Mouse (Mus musculus): ENCODE measurements around the gene Thsd7b. TPM values are rescaled to one million over a fixed set of nuclear protein-coding genes. Genes with fewer than 3 reads are reported as not detected.

Thsd7b gene
- polyA plus RNA-seq, 1 experiment from 2014 or later = 0.82 TPM

GRCm38 (mm10) chr1:129579955-129580354, 306.9 kb downstream of the Thsd7b start:
- Histone ChIP-seq H3K9me3 (ENCODE audit: control insufficient read depth, low read length) (no peaks in the 10 kb centered on the region), H3K27ac (ENCODE audit: low read depth, low read length) (no peak overlapping the region), H3K4me1 (replicated peaks; ENCODE audit: control insufficient read depth, insufficient read depth, low read length) (no peaks in the 10 kb centered on the region), H3K9ac (ENCODE audit: low read depth, low read length) (no peak overlapping the region), H3K4me3 (ENCODE audit: low read depth, low read length) (no peak overlapping the region), H3K27me3 (replicated peaks; ENCODE audit: control insufficient read depth, insufficient read depth, low read length) (no peaks in the 10 kb centered on the region), H3K4me2 (no peak overlapping the region), H3K36me3 (ENCODE audit: control insufficient read depth, insufficient read depth, low read length) (no peaks in the 10 kb centered on the region)
- WGBS = 79% methylated on average over 4 of the region's 4 CpGs
- ATAC-seq (replicated peaks; ENCODE audit: low FRiP score) (no peak), DNase-seq (ENCODE audit: low spot score) (no peak)

- Histone ChIP-seq H3K27me3 (replicated peaks; ENCODE audit: control insufficient read depth, insufficient read depth, low read length) (no peaks in the 10 kb centered on the region), H3K9me3 (ENCODE audit: control insufficient read depth, low read length) (no peaks in the 10 kb centered on the region), H3K4me2 (no peak overlapping the region), H3K36me3 (ENCODE audit: control insufficient read depth, insufficient read depth, low read length) (no peaks in the 10 kb centered on the region), H3K9ac (ENCODE audit: low read depth, low read length) (no peak overlapping the region), H3K27ac (ENCODE audit: low read depth, low read length) (no peak overlapping the region), H3K4me3 (ENCODE audit: low read depth, low read length) (no peak overlapping the region), H3K4me1 (replicated peaks; ENCODE audit: control insufficient read depth, insufficient read depth, low read length) (no peaks in the 10 kb centered on the region)
- 58% methylated on average over 6 of the region's 6 CpGs for WGBS
- ATAC-seq (replicated peaks; ENCODE audit: low FRiP score) (no peak), DNase-seq (ENCODE audit: low spot score) (no peak)
These were observed 313.5 kb downstream of the Thsd7b start for GRCm38 (mm10) chr1:129586635-129587034.

DNA sequence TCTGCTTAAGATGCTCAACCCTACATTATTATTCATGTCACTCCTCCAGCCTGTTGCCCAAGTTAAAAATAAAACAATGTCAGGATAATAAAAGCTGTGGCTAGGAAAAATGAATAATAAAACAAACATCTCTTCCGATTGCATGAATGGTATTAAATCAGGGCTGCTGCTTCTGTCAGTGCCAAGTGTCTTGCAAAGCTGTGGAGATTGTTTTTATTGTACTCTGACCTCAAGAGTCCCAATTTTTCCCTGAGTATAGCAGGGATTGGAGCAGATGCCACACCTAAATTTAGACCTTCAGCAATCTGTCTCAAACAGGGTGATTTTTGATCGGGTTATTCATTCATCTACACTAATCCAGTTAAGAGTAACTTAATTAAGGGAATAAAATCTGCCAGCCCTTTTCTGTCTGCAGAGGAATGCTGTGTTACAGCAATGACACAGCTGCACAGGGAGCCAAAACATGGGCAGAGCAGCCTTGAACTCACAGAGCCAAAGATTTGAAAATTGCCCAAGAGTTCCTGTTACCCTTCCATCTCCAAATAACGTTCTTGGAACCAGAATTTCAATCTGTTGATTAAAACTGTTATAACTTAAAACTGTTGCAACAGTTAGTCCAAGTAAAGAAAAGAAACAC, 316.4 kb downstream of the Thsd7b start:
- Histone ChIP-seq H3K9ac (ENCODE audit: low read depth, low read length) (no peak overlapping the region), H3K36me3 (ENCODE audit: control insufficient read depth, insufficient read depth, low read length) (no peaks in the 10 kb centered on the region), H3K4me3 (ENCODE audit: low read depth, low read length) (no peak overlapping the region), H3K4me2 (no peak overlapping the region), H3K9me3 (ENCODE audit: control insufficient read depth, low read length) (no peaks in the 10 kb centered on the region), H3K27me3 (replicated peaks; ENCODE audit: control insufficient read depth, insufficient read depth, low read length) (no peaks in the 10 kb centered on the region), H3K4me1 (replicated peaks; ENCODE audit: control insufficient read depth, insufficient read depth, low read length) (no peaks in the 10 kb centered on the region), H3K27ac (ENCODE audit: low read depth, low read length) (no peak overlapping the region)
- 73% methylated on average over 3 of the region's 3 CpGs for WGBS
- no peak for DNase-seq (ENCODE audit: low spot score)
- ATAC-seq (replicated peaks; ENCODE audit: low FRiP score) = no peak

GRCm38 (mm10) chr1:129595447-129595846, 322.3 kb downstream of the Thsd7b start:
- no peak for DNase-seq (ENCODE audit: low spot score)
- Histone ChIP-seq H3K9me3 (ENCODE audit: control insufficient read depth, low read length) (no peaks in the 10 kb centered on the region), H3K36me3 (ENCODE audit: control insufficient read depth, insufficient read depth, low read length) (no peaks in the 10 kb centered on the region), H3K4me1 (replicated peaks; ENCODE audit: control insufficient read depth, insufficient read depth, low read length) (no peaks in the 10 kb centered on the region), H3K27me3 (replicated peaks; ENCODE audit: control insufficient read depth, insufficient read depth, low read length) (no peaks in the 10 kb centered on the region), H3K9ac (ENCODE audit: low read depth, low read length) (no peak overlapping the region), H3K27ac (ENCODE audit: low read depth, low read length) (no peak overlapping the region), H3K4me3 (ENCODE audit: low read depth, low read length) (no peak overlapping the region), H3K4me2 (no peak overlapping the region)
- 85% methylated on average over 13 of the region's 13 CpGs for WGBS
- ATAC-seq (replicated peaks; ENCODE audit: low FRiP score) = no peak; the same call in 1 of the 2 replicates

- no peak for DNase-seq (ENCODE audit: low spot score)
- ATAC-seq (replicated peaks; ENCODE audit: low FRiP score) = no peak
- H3K36me3 ChIP-seq (ENCODE audit: control insufficient read depth, insufficient read depth, low read length) = no peaks in the 10 kb centered on the region
- no peak overlapping the region for H3K27ac ChIP-seq (ENCODE audit: low read depth, low read length)
- H3K4me3 ChIP-seq (ENCODE audit: low read depth, low read length) = no peak overlapping the region
- no peaks in the 10 kb centered on the region for H3K4me1 ChIP-seq (replicated peaks; ENCODE audit: control insufficient read depth, insufficient read depth, low read length)
- no peaks in the 10 kb centered on the region for H3K27me3 ChIP-seq (replicated peaks; ENCODE audit: control insufficient read depth, insufficient read depth, low read length)
- no peak overlapping the region for H3K9ac ChIP-seq (ENCODE audit: low read depth, low read length)
- no peak overlapping the region for H3K4me2 ChIP-seq
- H3K9me3 ChIP-seq (ENCODE audit: control insufficient read depth, low read length) = no peaks in the 10 kb centered on the region
These were observed 327.8 kb downstream of the Thsd7b start for GRCm38 (mm10) chr1:129600933-129601332.

GRCm38 (mm10) chr1:129602284-129602683, 329.2 kb downstream of the Thsd7b start:
- no peaks in the 10 kb centered on the region for H3K36me3 ChIP-seq (ENCODE audit: control insufficient read depth, insufficient read depth, low read length)
- ATAC-seq (replicated peaks; ENCODE audit: low FRiP score) (no peak), DNase-seq (ENCODE audit: low spot score) (no peak)
- no peak overlapping the region for H3K9ac ChIP-seq (ENCODE audit: low read depth, low read length)
- no peak overlapping the region for H3K4me2 ChIP-seq
- no peaks in the 10 kb centered on the region for H3K9me3 ChIP-seq (ENCODE audit: control insufficient read depth, low read length)
- H3K27me3 ChIP-seq (replicated peaks; ENCODE audit: control insufficient read depth, insufficient read depth, low read length) = no peaks in the 10 kb centered on the region
- no peak overlapping the region for H3K27ac ChIP-seq (ENCODE audit: low read depth, low read length)
- no peak overlapping the region for H3K4me3 ChIP-seq (ENCODE audit: low read depth, low read length)
- no peaks in the 10 kb centered on the region for H3K4me1 ChIP-seq (replicated peaks; ENCODE audit: control insufficient read depth, insufficient read depth, low read length)

DNA sequence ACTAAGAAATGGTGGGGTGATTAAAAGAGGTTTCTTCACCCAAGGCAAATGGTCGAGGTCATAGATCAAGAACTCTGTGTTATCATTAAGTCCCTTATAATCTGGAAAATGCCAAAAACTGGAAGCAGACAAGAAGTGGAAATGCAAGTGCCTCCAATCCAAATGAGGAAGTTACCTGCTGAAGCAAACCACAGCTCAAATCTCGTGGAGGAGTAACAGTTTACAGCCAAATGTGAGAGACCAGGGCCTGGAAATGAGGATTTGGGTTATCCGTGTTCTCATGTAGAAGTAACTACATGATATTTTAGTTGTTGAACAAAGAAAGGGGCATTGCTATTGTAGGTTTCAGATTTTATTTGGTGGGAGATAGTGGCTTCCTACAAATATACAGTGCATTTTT, 335.3 kb downstream of the Thsd7b start:
- H3K4me1 ChIP-seq (replicated peaks; ENCODE audit: control insufficient read depth, insufficient read depth, low read length) = no peaks in the 10 kb centered on the region
- H3K4me2 ChIP-seq = no peak overlapping the region
- no peak overlapping the region for H3K4me3 ChIP-seq (ENCODE audit: low read depth, low read length)
- no peak for ATAC-seq (replicated peaks; ENCODE audit: low FRiP score)
- 51% methylated on average over 3 of the region's 3 CpGs for WGBS
- no peaks in the 10 kb centered on the region for H3K27me3 ChIP-seq (replicated peaks; ENCODE audit: control insufficient read depth, insufficient read depth, low read length)
- no peak overlapping the region for H3K9ac ChIP-seq (ENCODE audit: low read depth, low read length)
- DNase-seq (ENCODE audit: low spot score) = no peak
- no peaks in the 10 kb centered on the region for H3K9me3 ChIP-seq (ENCODE audit: control insufficient read depth, low read length)
- H3K27ac ChIP-seq (ENCODE audit: low read depth, low read length) = no peak overlapping the region
- no peaks in the 10 kb centered on the region for H3K36me3 ChIP-seq (ENCODE audit: control insufficient read depth, insufficient read depth, low read length)

- Histone ChIP-seq H3K4me2 (no peak overlapping the region), H3K27ac (ENCODE audit: low read depth, low read length) (no peak overlapping the region), H3K4me3 (ENCODE audit: low read depth, low read length) (no peak overlapping the region), H3K27me3 (replicated peaks; ENCODE audit: control insufficient read depth, insufficient read depth, low read length) (no peaks in the 10 kb centered on the region), H3K9me3 (ENCODE audit: control insufficient read depth, low read length) (no peaks in the 10 kb centered on the region), H3K4me1 (replicated peaks; ENCODE audit: control insufficient read depth, insufficient read depth, low read length) (no peaks in the 10 kb centered on the region), H3K9ac (ENCODE audit: low read depth, low read length) (no peak overlapping the region), H3K36me3 (ENCODE audit: control insufficient read depth, insufficient read depth, low read length) (no peaks in the 10 kb centered on the region)
- no peak for DNase-seq (ENCODE audit: low spot score)
- no peak for ATAC-seq (replicated peaks; ENCODE audit: low FRiP score)
- 13% methylated on average over 1 of the region's 1 CpGs for WGBS
These were observed 343.0 kb downstream of the Thsd7b start for GRCm38 (mm10) chr1:129616080-129616479.

- Histone ChIP-seq H3K9ac (ENCODE audit: low read depth, low read length) (no peak overlapping the region), H3K4me2 (no peak overlapping the region), H3K9me3 (ENCODE audit: control insufficient read depth, low read length) (no peaks in the 10 kb centered on the region), H3K36me3 (ENCODE audit: control insufficient read depth, insufficient read depth, low read length) (no peaks in the 10 kb centered on the region), H3K4me1 (replicated peaks; ENCODE audit: control insufficient read depth, insufficient read depth, low read length) (no peaks in the 10 kb centered on the region), H3K27ac (ENCODE audit: low read depth, low read length) (no peak overlapping the region), H3K27me3 (replicated peaks; ENCODE audit: control insufficient read depth, insufficient read depth, low read length) (no peaks in the 10 kb centered on the region), H3K4me3 (ENCODE audit: low read depth, low read length) (no peak overlapping the region)
- 84% methylated on average over 7 of the region's 7 CpGs for WGBS
- DNase-seq (ENCODE audit: low spot score) (no peak), ATAC-seq (replicated peaks; ENCODE audit: low FRiP score) (no peak)
These were observed 346.6 kb downstream of the Thsd7b start for GRCm38 (mm10) chr1:129619440-129620301.
